Mouse (Mus musculus): ENCODE data around the gene Arhgef15. TPM values are rescaled to one million over a fixed set of nuclear protein-coding genes. Genes with fewer than 3 reads are reported as not detected.
"Not testable (repeated sequence)": the region's sequence is repeated elsewhere in the genome, so short reads cannot be mapped to it uniquely, and the experiment has no call there.

The Arhgef15 gene
- polyA plus RNA-seq, 1 experiment from 2014 or later: 2.8 TPM

DNA sequence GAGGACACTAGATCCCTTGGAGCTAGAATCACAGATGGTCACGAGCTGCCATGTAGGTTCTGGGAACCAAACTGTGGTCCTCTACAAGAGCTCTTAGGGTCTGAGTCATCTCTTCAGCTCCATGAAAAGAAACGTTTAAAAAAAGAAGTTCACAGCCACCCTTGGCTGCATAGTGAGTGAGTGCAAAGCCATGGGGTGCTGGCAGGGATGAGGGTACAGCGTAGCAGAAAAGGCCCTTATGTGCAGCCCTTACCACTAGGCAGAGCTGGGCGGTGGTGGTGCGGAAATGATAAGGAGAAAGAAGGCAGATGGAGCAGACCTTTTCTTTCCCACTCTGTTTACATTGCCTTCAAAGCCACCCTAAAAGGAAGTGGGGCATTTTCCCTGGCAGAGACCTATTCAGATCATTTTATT lies 22.0 kb upstream of the Arhgef15 start:
- peak; percentile 76 for ATAC-seq (ENCODE audit: low FRiP score, low TSS enrichment)
- 0 out of 2 replicates have a peak, but pooled peaks cover 5% of the 10 kb centered on the region for H3K4me1 ChIP-seq (replicated peaks; ENCODE audit: control insufficient read depth, insufficient read depth)
- TF ChIP-seq CTCF (IDR thresholded peaks at IDR 0.05; ENCODE audit: low read depth) (no peak), EP300 (optimal IDR thresholded peaks at IDR 0.05) (no peak)
- H3K9me3 ChIP-seq (ENCODE audit: control insufficient read depth, low read length): no peaks in the 10 kb centered on the region
- H3K4me3 ChIP-seq (ENCODE audit: low read depth, low read length): no peak overlapping the region
- WGBS: 32% methylated on average over 5 of the region's 5 CpGs
- no peaks in the 10 kb centered on the region for H3K36me3 ChIP-seq (ENCODE audit: control insufficient read depth, insufficient read depth, low read length)
- H3K27me3 ChIP-seq (ENCODE audit: control insufficient read depth, insufficient read depth, low read length): no peaks in the 10 kb centered on the region
- H3K4me2 ChIP-seq (replicated peaks; ENCODE audit: low read depth): no peak overlapping the region
- peak overlapping the region; percentile 49 for H3K27ac ChIP-seq (replicated peaks)
- no peak overlapping the region for H3K9ac ChIP-seq (ENCODE audit: low read length)
- peak; percentile 43 for DNase-seq (ENCODE audit: low spot score)

DNA sequence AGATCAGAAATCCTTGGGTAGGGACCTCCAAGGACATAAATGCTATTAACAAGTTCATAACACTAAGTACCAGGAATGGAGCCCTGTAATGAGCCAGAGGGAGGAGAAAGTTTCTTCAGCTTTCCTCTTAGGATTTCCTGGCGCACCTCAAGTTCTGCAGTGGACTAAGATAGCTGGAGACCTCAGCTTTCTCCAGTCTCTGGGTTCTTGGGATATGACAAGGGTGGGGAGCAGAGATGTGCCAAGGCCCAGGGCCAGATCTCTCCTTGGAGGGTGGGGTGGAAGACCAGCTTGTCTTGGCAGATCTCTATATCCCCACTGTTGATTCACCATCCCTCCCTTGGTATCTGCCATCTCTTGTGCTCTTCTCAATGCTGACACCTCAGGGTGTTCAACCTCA lies 18.3 kb upstream of the Arhgef15 start:
- H3K27me3 ChIP-seq (ENCODE audit: control insufficient read depth, insufficient read depth, low read length): no peaks in the 10 kb centered on the region
- H3K9me3 ChIP-seq (ENCODE audit: control insufficient read depth, low read length): no peaks in the 10 kb centered on the region
- no peaks in the 10 kb centered on the region for H3K36me3 ChIP-seq (ENCODE audit: control insufficient read depth, insufficient read depth, low read length)
- H3K4me1 ChIP-seq (replicated peaks; ENCODE audit: control insufficient read depth, insufficient read depth): 0 out of 2 replicates have a peak, but pooled peaks cover 5% of the 10 kb centered on the region
- H3K27ac ChIP-seq (replicated peaks): no peak overlapping the region
- no peak overlapping the region for H3K9ac ChIP-seq (ENCODE audit: low read length)
- H3K4me2 ChIP-seq (replicated peaks; ENCODE audit: low read depth): no peak overlapping the region
- ATAC-seq (ENCODE audit: low FRiP score, low TSS enrichment): no peak
- no peak for DNase-seq (ENCODE audit: low spot score)
- H3K4me3 ChIP-seq (ENCODE audit: low read depth, low read length): no peak overlapping the region
- 80% methylated on average over 1 of the region's 1 CpGs for WGBS
- TF ChIP-seq EP300 (optimal IDR thresholded peaks at IDR 0.05): no peak
- no peak for TF ChIP-seq CTCF (IDR thresholded peaks at IDR 0.05; ENCODE audit: low read depth)

DNA sequence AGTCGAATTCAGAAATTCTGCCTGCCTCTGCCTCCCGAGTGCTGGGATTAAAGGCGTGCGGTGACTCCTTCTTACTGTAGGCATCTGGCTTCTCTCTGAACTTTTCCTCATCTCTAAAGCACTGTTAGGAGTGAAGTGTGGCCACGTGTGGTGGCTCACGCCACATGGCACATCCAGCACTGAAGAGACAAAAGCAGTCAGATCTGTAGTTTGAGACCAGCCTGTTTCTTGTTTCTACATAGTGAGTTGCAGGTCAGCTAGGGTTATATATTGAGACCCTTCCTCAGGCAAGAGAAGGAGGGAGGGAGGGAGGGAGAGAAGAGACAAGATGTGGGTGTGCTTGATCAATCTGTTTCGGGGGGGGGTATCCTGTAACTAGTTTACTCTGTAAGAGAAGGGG lies 17.8 kb upstream of the Arhgef15 start, which contains the start of gene Rangrf:
TSS of gene Rangrf (minus strand) at position 101 of the 400 bp plus-strand sequence.
- ATAC-seq (ENCODE audit: low FRiP score, low TSS enrichment) (no peak), DNase-seq (ENCODE audit: low spot score) (no peak)
- Histone ChIP-seq H3K9ac (ENCODE audit: low read length) (peak within 1 kb of the TSS; percentile 41; the same call in 1 of the 2 replicates), H3K4me1 (replicated peaks; ENCODE audit: control insufficient read depth, insufficient read depth) (0 out of 2 replicates have a peak, but pooled peaks cover 3% of the 10 kb centered on the region), H3K4me2 (replicated peaks; ENCODE audit: low read depth) (peak within 1 kb of the TSS; percentile 65), H3K36me3 (ENCODE audit: control insufficient read depth, insufficient read depth, low read length) (no peaks in the 10 kb centered on the region), H3K27me3 (ENCODE audit: control insufficient read depth, insufficient read depth, low read length) (no peaks in the 10 kb centered on the region), H3K9me3 (ENCODE audit: control insufficient read depth, low read length) (no peaks in the 10 kb centered on the region), H3K27ac (replicated peaks) (no peak within 1 kb of the TSS), H3K4me3 (ENCODE audit: low read depth, low read length) (peak within 1 kb of the TSS; percentile 38)
- WGBS: 78% methylated on average over 7 of the region's 7 CpGs
- TF ChIP-seq EP300 (optimal IDR thresholded peaks at IDR 0.05) (no peak), CTCF (IDR thresholded peaks at IDR 0.05; ENCODE audit: low read depth) (no peak)

DNA sequence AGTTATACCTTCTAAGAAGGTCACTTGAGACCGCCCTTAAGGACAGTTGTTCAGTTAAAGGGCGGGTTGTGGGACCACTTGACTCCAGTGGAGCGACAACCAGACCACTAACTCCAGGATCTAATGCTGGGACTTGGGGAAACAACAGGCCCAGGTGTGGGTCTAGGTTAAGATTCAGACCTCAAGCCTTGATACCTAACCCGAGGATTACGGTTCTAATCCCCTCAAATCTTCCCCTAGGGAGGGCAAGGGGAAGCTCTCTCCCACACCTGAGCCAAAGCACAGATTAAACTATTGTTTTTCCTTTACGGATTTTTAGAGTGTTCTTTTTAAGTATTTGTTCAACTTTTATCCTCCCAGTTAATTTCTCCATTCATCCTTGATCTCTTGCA lies 16.8 kb upstream of the Arhgef15 start:
- H3K27ac ChIP-seq (replicated peaks): no peak overlapping the region
- 26% methylated on average over 6 of the region's 6 CpGs for WGBS
- H3K4me1 ChIP-seq (replicated peaks; ENCODE audit: control insufficient read depth, insufficient read depth): 0 out of 2 replicates have a peak, but pooled peaks cover 3% of the 10 kb centered on the region
- H3K27me3 ChIP-seq (ENCODE audit: control insufficient read depth, insufficient read depth, low read length): no peaks in the 10 kb centered on the region
- peak overlapping the region; percentile 38 for H3K4me3 ChIP-seq (ENCODE audit: low read depth, low read length)
- H3K4me2 ChIP-seq (replicated peaks; ENCODE audit: low read depth): peak overlapping the region; percentile 65
- H3K9me3 ChIP-seq (ENCODE audit: control insufficient read depth, low read length): no peaks in the 10 kb centered on the region
- no peaks in the 10 kb centered on the region for H3K36me3 ChIP-seq (ENCODE audit: control insufficient read depth, insufficient read depth, low read length)
- ATAC-seq (ENCODE audit: low FRiP score, low TSS enrichment) (peak; percentile 11; the same call in 1 of the 2 replicates), DNase-seq (ENCODE audit: low spot score) (no peak)
- peak overlapping the region; percentile 41; the same call in 1 of the 2 replicates for H3K9ac ChIP-seq (ENCODE audit: low read length)
- no peak for TF ChIP-seq CTCF (IDR thresholded peaks at IDR 0.05; ENCODE audit: low read depth)
- no peak for TF ChIP-seq EP300 (optimal IDR thresholded peaks at IDR 0.05)

DNA sequence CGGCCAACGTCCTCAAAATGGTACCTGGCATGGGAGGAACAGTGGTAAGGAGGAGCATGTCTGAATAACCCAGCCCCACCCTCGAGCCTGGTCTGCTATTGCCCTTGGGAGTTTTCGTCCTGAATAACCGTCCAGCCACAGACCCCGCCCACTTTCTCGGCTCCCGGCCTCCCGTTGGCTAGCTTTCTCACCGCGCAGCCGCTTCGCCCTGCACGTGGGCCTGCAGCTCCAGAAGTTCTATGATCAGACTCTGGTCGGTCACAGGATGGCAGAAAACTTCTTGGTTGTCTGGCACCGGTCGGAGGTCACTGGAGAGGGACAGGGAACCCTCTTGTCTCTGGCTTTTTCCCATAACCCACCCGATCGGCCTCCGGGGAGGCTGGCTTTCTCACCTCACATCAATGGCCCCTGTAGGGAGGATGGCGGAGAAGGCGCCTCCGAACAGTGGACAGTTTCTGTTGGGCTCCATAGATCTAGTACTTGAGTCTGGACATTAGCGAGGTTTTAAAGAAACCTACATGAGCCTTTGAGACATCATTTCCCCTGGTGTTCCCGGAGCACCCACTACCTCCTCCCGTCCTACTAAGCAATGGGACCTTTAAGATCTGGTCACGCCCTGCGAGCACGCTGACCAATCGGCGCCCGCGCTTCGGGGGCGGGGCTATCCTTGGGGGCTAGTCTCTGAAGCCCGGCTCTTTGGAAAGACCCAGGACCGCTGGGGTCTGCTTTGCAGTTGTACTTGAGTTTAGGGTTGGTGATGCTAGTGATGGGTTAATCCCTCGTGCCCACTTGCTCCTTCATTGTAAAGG lies 16.2 kb upstream of the Arhgef15 start:
- DNase-seq (ENCODE audit: low spot score): peak; percentile 90
- WGBS: under 1% methylated on average over 37 of the region's 38 CpGs

DNA sequence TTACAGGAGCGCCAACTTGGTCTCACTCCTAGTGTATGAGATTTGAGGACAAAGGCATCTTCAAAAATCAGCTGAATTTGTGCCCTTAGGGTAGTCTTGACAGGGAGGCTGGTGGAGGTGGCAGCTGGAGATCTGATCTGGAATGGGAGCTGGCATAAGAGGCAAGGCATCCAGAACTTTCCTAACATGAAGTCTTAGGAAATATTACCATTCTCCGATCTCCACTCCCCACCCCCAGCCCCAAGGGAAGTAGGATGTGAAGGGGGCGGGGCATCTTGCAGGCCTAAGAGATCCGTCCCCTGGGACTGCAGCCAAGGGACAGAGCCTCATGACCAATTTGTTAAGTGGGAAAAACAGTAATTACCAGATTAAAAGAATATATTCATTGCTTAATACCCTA lies 13.0 kb upstream of the Arhgef15 start:
- ATAC-seq (ENCODE audit: low FRiP score, low TSS enrichment) (no peak), DNase-seq (ENCODE audit: low spot score) (no peak)
- H3K4me2 ChIP-seq (replicated peaks; ENCODE audit: low read depth): no peak overlapping the region
- no peaks in the 10 kb centered on the region for H3K9me3 ChIP-seq (ENCODE audit: control insufficient read depth, low read length)
- no peak overlapping the region for H3K9ac ChIP-seq (ENCODE audit: low read length)
- H3K27me3 ChIP-seq (ENCODE audit: control insufficient read depth, insufficient read depth, low read length): no peaks in the 10 kb centered on the region
- 68% methylated on average over 4 of the region's 4 CpGs for WGBS
- peaks cover 3% of the 10 kb centered on the region; the same call in 1 of the 2 replicates for H3K4me1 ChIP-seq (replicated peaks; ENCODE audit: control insufficient read depth, insufficient read depth)
- TF ChIP-seq EP300 (optimal IDR thresholded peaks at IDR 0.05) (no peak), CTCF (IDR thresholded peaks at IDR 0.05; ENCODE audit: low read depth) (no peak)
- no peak overlapping the region for H3K27ac ChIP-seq (replicated peaks)
- H3K4me3 ChIP-seq (ENCODE audit: low read depth, low read length): no peak overlapping the region
- H3K36me3 ChIP-seq (ENCODE audit: control insufficient read depth, insufficient read depth, low read length): no peaks in the 10 kb centered on the region

More for the DNA sequence above, 16.2 kb upstream of the Arhgef15 start:
- H3K36me3 ChIP-seq (ENCODE audit: control insufficient read depth, insufficient read depth, low read length); H3K4me1 ChIP-seq (replicated peaks; ENCODE audit: control insufficient read depth, insufficient read depth); H3K9me3 ChIP-seq (ENCODE audit: control insufficient read depth, low read length); H3K27me3 ChIP-seq (ENCODE audit: control insufficient read depth, insufficient read depth, low read length); H3K27ac ChIP-seq (replicated peaks): not testable (repeated sequence)
- Histone ChIP-seq H3K9ac (ENCODE audit: low read length) (peak overlapping the region; percentile 45; the same call in 1 of the 2 replicates), H3K4me3 (ENCODE audit: low read depth, low read length) (peak overlapping the region; percentile 38), H3K4me2 (replicated peaks; ENCODE audit: low read depth) (peak overlapping the region; percentile 65)
- ATAC-seq (ENCODE audit: low FRiP score, low TSS enrichment): peak; percentile 87
